Mouse (Mus musculus): Measurements from ENCODE around the gene Gsap.
"Not testable (repeated sequence)": the region's sequence is repeated elsewhere in the genome, so short reads cannot be mapped to it uniquely, and the experiment has no call there.

Gene Gsap

GRCm38 (mm10) chr5:21183046-21183445 lies 3.0 kb upstream of the Gsap start:
- not testable (repeated sequence) for DNase-seq (ENCODE audit: low read depth)

- DNase-seq (ENCODE audit: low read depth) = peak; percentile 22
These were observed 766 bp downstream of the Gsap start for GRCm38 (mm10) chr5:21186821-21187220.

- DNase-seq (ENCODE audit: low read depth) = peak; percentile 70
These were observed 2.4 kb downstream of the Gsap start for GRCm38 (mm10) chr5:21188435-21188834.

- DNase-seq (ENCODE audit: low read depth) = peak; percentile 67
These were observed 3.0 kb downstream of the Gsap start for GRCm38 (mm10) chr5:21189036-21189435.

- no peak for DNase-seq (ENCODE audit: low read depth)
These were observed 3.4 kb downstream of the Gsap start for GRCm38 (mm10) chr5:21189460-21189859.

- peak; percentile 13 for DNase-seq (ENCODE audit: low read depth)
These were observed 17.4 kb downstream of the Gsap start for GRCm38 (mm10) chr5:21203504-21203903.

- DNase-seq (ENCODE audit: low read depth) = no peak
These were observed 18.1 kb downstream of the Gsap start for GRCm38 (mm10) chr5:21204157-21204556.

GRCm38 (mm10) chr5:21206014-21206413 lies 20.0 kb downstream of the Gsap start:
- peak; percentile 24 for DNase-seq (ENCODE audit: low read depth)

GRCm38 (mm10) chr5:21211406-21211805 lies 25.4 kb downstream of the Gsap start:
- no peak for DNase-seq (ENCODE audit: low read depth)

- DNase-seq (ENCODE audit: low read depth) = no peak
These were observed 26.9 kb downstream of the Gsap start for GRCm38 (mm10) chr5:21212933-21213332.

- DNase-seq (ENCODE audit: low read depth) = no peak
These were observed 27.7 kb downstream of the Gsap start for GRCm38 (mm10) chr5:21213801-21214200.

- DNase-seq (ENCODE audit: low read depth) = peak; percentile 6
These were observed 31.6 kb downstream of the Gsap start for GRCm38 (mm10) chr5:21217453-21218294.

GRCm38 (mm10) chr5:21232876-21233275 lies 46.8 kb downstream of the Gsap start:
- DNase-seq (ENCODE audit: low read depth) = no peak

- no peak for DNase-seq (ENCODE audit: low read depth)
These were observed 58.5 kb downstream of the Gsap start for GRCm38 (mm10) chr5:21244575-21244974.

- DNase-seq (ENCODE audit: low read depth) = no peak
These were observed 59.2 kb downstream of the Gsap start for GRCm38 (mm10) chr5:21245241-21245640.

- peak; percentile 75 for DNase-seq (ENCODE audit: low read depth)
These were observed 60.7 kb downstream of the Gsap start for GRCm38 (mm10) chr5:21246794-21247193.

GRCm38 (mm10) chr5:21247916-21248315 lies 61.9 kb downstream of the Gsap start:
- DNase-seq (ENCODE audit: low read depth) = no peak

GRCm38 (mm10) chr5:21248834-21249233 lies 62.8 kb downstream of the Gsap start:
- DNase-seq (ENCODE audit: low read depth) = peak; percentile 59

- no peak for DNase-seq (ENCODE audit: low read depth)
These were observed 68.9 kb downstream of the Gsap start for GRCm38 (mm10) chr5:21254731-21255525.

- DNase-seq (ENCODE audit: low read depth) = peak; percentile 90
These were observed 69.6 kb downstream of the Gsap start for GRCm38 (mm10) chr5:21255551-21256132.

- peak; percentile 71 for DNase-seq (ENCODE audit: low read depth)
These were observed 71.1 kb downstream of the Gsap start for GRCm38 (mm10) chr5:21257126-21257525.

GRCm38 (mm10) chr5:21257806-21258205 lies 71.8 kb downstream of the Gsap start:
- DNase-seq (ENCODE audit: low read depth) = peak; percentile 44

GRCm38 (mm10) chr5:21260746-21261145 lies 74.7 kb downstream of the Gsap start:
- peak; percentile 77 for DNase-seq (ENCODE audit: low read depth)

Measured in 416B (cell line).